Comparison of ENCODE assay signal across 8 mouse cellular contexts in the genomic region with DNA sequence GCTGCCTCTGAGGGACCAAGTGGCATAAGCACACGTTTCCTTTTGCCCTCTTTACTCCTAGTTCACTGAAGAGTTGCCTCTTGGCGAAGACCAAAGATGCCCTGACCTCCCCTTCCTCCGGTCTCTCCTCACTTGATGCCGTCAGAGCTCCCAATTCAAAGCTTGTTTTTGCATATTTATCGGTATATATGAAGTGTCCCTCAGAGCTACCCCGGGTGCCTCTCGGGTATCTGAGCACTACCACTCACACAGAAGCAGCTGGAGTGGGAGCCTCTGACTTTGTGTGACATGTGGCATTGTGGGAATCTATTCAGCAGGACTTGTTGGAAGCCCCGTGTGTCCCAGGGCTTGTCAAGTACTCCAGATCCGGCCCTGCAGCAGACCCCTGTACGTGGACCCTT. TPM values are rescaled to one million over a fixed set of nuclear protein-coding genes. Genes with fewer than 3 reads are reported as not detected.
DNase-seq lines count a peak whose midpoint lies in the region; ATAC-seq and TF ChIP-seq lines count a peak whose summit lies in the region.

No protein-coding gene starts in this region.

- 12% methylated on average over 10 of the region's 10 CpGs for WGBS in forebrain, embryonic 14.5 days
- WGBS in stomach, embryonic 15.5 days = 10% methylated on average over 10 of the region's 10 CpGs

- peak overlapping the region; percentile 90 for H3K4me2 ChIP-seq in forebrain, embryonic 14.5 days (ENCODE audit: low read length)
- peak overlapping the region; percentile 95 for H3K4me2 ChIP-seq in stomach, embryonic 15.5 days

- ATAC-seq in Patski = peak; percentile 1
- ATAC-seq in forebrain, embryonic 14.5 days = peak; percentile 13
- ATAC-seq in stomach, embryonic 15.5 days (ENCODE audit: insufficient read depth, low FRiP score, low read depth) = no peak; the same call in 1 of the 2 replicates

- no peaks in the 10 kb centered on the region for H3K9me3 ChIP-seq in forebrain, embryonic 14.5 days (replicated peaks; ENCODE audit: control insufficient read depth, low read length)
- no peaks in the 10 kb centered on the region for H3K9me3 ChIP-seq in stomach, embryonic 15.5 days

- peaks cover 8% of the 10 kb centered on the region for H3K4me1 ChIP-seq in forebrain, embryonic 14.5 days (ENCODE audit: control insufficient read depth, insufficient read depth, low read length)
- H3K4me1 ChIP-seq in stomach, embryonic 15.5 days = peaks cover 15% of the 10 kb centered on the region

- no peaks in the 10 kb centered on the region for H3K27me3 ChIP-seq in Patski
- H3K27me3 ChIP-seq in forebrain, embryonic 14.5 days (replicated peaks; ENCODE audit: control insufficient read depth, insufficient read depth, low read length) = no peaks in the 10 kb centered on the region
- no peaks in the 10 kb centered on the region for H3K27me3 ChIP-seq in stomach, embryonic 15.5 days (replicated peaks)

- TF ChIP-seq CTCF in layer of hippocampus, adult 2 months (conservative IDR thresholded peaks at IDR 0.05) = no peak
- TF ChIP-seq CTCF in Patski (IDR thresholded peaks at IDR 0.05) = no peak

- H3K9ac ChIP-seq in forebrain, embryonic 14.5 days (ENCODE audit: low read length) = peak overlapping the region; percentile 99
- H3K9ac ChIP-seq in stomach, embryonic 15.5 days = peak overlapping the region; percentile 99

- peaks cover 13% of the 10 kb centered on the region for H3K36me3 ChIP-seq in forebrain, embryonic 14.5 days (ENCODE audit: control insufficient read depth, insufficient read depth, low read length)
- peaks cover 7% of the 10 kb centered on the region for H3K36me3 ChIP-seq in stomach, embryonic 15.5 days

- POLR2A ChIA-PET in Patski (lab: Charles Lee) = no interaction called here

- CTCF ChIA-PET in Patski (lab: Charles Lee) = interaction anchor here (1.3 to 2.2 kb wide), 5 partner anchors 18 to 145 kb away, joined by 3 to 32 read pairs (median 11); no protein-coding TSS in a partner anchor

- H3K27ac ChIP-seq in layer of hippocampus, adult 2 months = peak overlapping the region; percentile 97
- no peak overlapping the region for H3K27ac ChIP-seq in forebrain, embryonic 14.5 days (ENCODE audit: low read depth, low read length)
- peak overlapping the region; percentile 84 for H3K27ac ChIP-seq in stomach, embryonic 15.5 days

- peak overlapping the region; percentile 79 for H3K4me3 ChIP-seq in layer of hippocampus, adult 2 months
- H3K4me3 ChIP-seq in forebrain, embryonic 14.5 days (ENCODE audit: low read depth, low read length) = peak overlapping the region; percentile 87
- H3K4me3 ChIP-seq in stomach, embryonic 15.5 days (replicated peaks) = peak overlapping the region; percentile 88

- in situ Hi-C loops in Patski (cut with MboI; ENCODE audit: low pct_unique_long_range_greater_than_20kb) = loop anchor here (5.0 kb wide), 1 partner anchor 144 kb away; no protein-coding TSS in a partner anchor

- no peak for DNase-seq in layer of hippocampus, adult 2 months (ENCODE audit: low spot score in 2 of 2)
- no peak for DNase-seq in layer of hippocampus, postnatal 25 days (ENCODE audit: extremely low spot score in 1 of 2, low spot score in 1 of 2)
- no peak for DNase-seq in Patski (ENCODE audit: low read depth, low spot score)
- DNase-seq in forebrain, embryonic 14.5 days (ENCODE audit: low spot score) = peak; percentile 24
- DNase-seq in liver = peak; percentile 26
- DNase-seq in layer of hippocampus, postnatal 36 days = no peak
- no peak for DNase-seq in thymus, postnatal 36 days

RNA-seq across cellular contexts. Expression of gene Tbc1d9b, which starts 0.6 kb away (rescaled TPM):
- total RNA-seq in layer of hippocampus, adult 2 months (2021) = 100 to 1,000 TPM; 104 to 107 TPM
- total RNA-seq in layer of hippocampus, postnatal 25 days (2021) = 100 to 1,000 TPM; 103 to 106 TPM
- polyA plus RNA-seq in Patski (2021) = 90.9 TPM
- polyA plus RNA-seq in forebrain, embryonic 14.5 days (2014; fragmentation: Nextera tagmentation; extraction: Ambion mirVana) = 23.3 and 28.3 TPM in 2 replicates
- 33.4 and 35.9 TPM in 2 replicates for polyA plus RNA-seq in stomach, embryonic 15.5 days (2015; fragmentation: Nextera tagmentation; extraction: Ambion mirVana)
- total RNA-seq in layer of hippocampus, postnatal 36 days (2021) = 100 to 1,000 TPM; 102 to 104 TPM

RNA-seq across cellular contexts. Expression of gene Mrnip, which starts 42.4 kb away (rescaled TPM):
- total RNA-seq in layer of hippocampus, adult 2 months (2021) = 10 to 100 TPM; 12.7 to 15.8 TPM
- 10 to 100 TPM; 15.1 to 16.2 TPM for total RNA-seq in layer of hippocampus, postnatal 25 days (2021)
- 5.9 TPM for polyA plus RNA-seq in Patski (2021)
- polyA plus RNA-seq in forebrain, embryonic 14.5 days (2014; fragmentation: Nextera tagmentation; extraction: Ambion mirVana) = 34.5 and 41.5 TPM in 2 replicates
- polyA plus RNA-seq in stomach, embryonic 15.5 days (2015; fragmentation: Nextera tagmentation; extraction: Ambion mirVana) = 10.5 and 13.0 TPM in 2 replicates
- 10 to 100 TPM; 13.0 to 14.2 TPM for total RNA-seq in layer of hippocampus, postnatal 36 days (2021)

Comparison
In these comparisons a context has a peak if more than half of its experiments do, and no peak if none do; other contexts are left out.
1. DNase-seq: peak in forebrain, embryonic 14.5 days (single experiment) and liver (single experiment); none in layer of hippocampus, adult 2 months (0 of 2), layer of hippocampus, postnatal 25 days (0 of 2), Patski (single experiment), layer of hippocampus, postnatal 36 days (0 of 2) and thymus, postnatal 36 days (0 of 2).
2. Peak in every context shown above with its lines, with median percentiles within 50 percentile points of each other: H3K4me3 ChIP-seq.